Mouse (Mus musculus): ENCODE measurements around the gene Plcl2.

The Plcl2 gene

DNA sequence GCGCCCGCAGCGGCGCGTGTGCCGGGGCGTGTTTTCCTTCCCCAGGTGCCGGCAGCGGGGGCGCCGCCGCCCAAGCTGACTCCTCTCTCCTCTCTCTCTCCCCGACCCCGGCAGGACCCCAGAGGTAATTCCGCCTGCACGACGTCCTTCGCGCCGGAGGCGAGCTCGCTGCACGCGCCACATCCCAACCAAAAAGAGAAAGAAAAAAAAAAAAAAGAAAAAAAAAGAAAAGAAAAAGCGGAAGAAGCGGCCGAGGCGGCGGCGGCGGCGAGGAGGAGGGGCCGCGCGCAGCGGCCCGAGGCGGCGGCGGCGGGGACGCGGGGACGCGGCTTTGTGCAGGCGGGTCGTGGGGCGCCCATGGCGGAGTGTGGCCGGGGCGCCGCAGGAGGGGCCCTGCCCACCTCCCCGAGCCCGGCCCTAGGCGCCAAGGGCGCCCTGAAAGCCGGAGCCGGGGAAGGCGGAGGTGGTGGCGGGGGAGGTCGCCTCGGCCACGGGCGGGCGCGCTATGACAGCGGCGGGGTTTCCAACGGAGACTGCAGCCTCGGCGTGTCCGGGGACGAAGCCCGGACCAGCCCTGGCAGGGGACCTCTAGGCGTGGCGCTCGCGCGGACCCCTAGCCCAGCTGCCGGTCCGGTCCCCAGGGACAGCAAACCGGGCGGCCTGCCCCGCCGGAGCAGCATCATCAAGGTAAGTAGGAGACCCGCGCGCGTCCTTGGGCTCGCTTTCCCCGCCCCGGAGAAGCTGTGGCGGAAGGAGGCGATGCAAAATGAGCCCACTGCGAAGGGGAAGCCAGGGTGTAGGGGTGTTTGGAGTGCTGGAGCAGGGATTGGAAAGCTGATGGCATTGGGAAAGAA is at the start of gene Plcl2:
Plcl2 (plus strand) TSS at position 153 of the 854 bp plus-strand sequence.
- peak; percentile 41 for DNase-seq

DNA sequence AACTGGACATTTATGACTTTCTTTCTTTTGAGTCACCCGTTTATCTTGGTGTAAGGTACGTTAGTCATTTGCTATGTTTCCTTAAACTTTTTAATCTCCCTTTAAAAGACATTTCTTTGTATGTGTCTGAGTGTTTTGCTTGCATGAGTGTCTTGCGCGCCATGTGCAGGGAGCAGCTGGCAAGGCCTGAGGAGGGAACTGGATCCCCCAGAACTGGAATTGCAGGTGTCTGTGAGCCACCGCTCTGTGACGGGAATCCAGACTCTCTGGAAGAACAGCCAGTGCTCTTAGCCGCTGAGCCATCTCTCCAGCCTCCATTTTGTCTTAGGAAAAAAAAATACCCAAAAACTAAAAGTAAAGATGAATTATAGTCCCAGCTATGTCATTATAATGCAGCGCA is 48.9 kb upstream of the Plcl2 start:
- no peak for DNase-seq

- no peak for DNase-seq
Measured at GRCm38 (mm10) chr17:50467438-50467837, 41.8 kb upstream of the Plcl2 start.

DNA sequence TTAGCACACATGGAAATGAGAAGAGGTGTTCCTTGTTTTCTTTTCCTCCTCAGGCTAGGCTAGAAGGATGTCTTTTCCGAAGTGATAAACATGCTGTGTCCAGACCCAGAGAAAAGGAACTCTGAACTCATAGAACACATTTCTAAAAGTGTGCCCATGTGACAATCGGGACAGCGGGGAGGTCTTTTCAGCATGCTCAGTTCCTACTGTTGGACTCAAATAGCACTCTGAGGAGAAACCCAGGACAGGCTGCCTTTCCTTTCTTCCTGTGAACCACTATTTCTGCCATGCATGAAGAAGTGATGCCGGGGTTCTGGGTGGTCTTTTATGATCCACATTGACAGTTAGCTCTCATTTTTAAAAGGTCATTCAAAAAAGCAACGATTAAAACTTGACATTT is 40.1 kb upstream of the Plcl2 start:
- DNase-seq: no peak

- DNase-seq: peak; percentile 47
Measured at GRCm38 (mm10) chr17:50469543-50470431, 39.4 kb upstream of the Plcl2 start.

- DNase-seq: peak; percentile 62
Measured at GRCm38 (mm10) chr17:50470432-50471078, 38.6 kb upstream of the Plcl2 start.

DNA sequence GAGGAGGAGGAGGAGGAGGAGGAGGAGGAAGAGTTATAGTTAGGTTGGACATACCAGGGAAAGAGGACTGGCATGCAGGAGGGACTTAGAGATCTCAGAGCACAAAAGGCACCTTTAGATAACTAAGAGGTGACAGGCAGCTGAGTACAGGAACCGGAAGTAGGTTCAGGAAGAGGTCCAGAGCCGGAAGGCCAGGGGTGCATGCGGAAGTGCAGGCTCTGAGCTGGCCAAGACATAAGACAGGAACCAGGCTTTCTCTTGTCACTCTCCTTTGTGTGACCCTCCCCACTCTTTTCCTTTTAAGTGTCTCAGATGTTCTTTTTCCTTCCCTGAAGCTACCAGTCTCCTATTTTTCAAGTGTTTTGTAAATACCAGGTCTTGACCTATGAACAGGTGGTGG is 38.0 kb upstream of the Plcl2 start:
- peak; percentile 22 for DNase-seq

- DNase-seq: no peak
Measured at GRCm38 (mm10) chr17:50477277-50477676, 31.9 kb upstream of the Plcl2 start.

DNA sequence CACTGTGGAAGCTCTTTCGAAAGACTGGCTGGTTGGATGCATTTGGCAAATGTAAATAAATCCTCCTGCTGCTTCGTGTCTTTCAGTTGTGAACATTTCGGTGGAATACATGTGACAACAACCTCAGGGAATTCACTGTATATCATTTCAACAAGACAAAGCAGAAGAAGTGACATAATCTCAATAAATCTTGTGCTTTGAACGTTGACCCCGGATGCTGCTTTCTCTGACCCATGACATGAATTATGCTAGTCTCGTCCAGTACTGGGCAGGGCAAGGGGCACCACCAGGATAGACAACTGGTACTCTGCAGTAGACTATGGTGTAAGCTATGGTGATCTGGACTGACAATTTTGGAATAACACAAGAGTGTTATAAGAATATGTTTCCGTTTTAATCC is 28.3 kb upstream of the Plcl2 start:
- no peak for DNase-seq

GRCm38 (mm10) chr17:50483700-50484099 is 25.5 kb upstream of the Plcl2 start:
- no peak for DNase-seq

GRCm38 (mm10) chr17:50484981-50485380 is 24.2 kb upstream of the Plcl2 start:
- DNase-seq: no peak

GRCm38 (mm10) chr17:50487058-50487618 is 22.1 kb upstream of the Plcl2 start:
- DNase-seq: no peak

- no peak for DNase-seq
Measured at GRCm38 (mm10) chr17:50487670-50488069, 21.5 kb upstream of the Plcl2 start.

- DNase-seq: no peak
Measured at GRCm38 (mm10) chr17:50488406-50488805, 20.8 kb upstream of the Plcl2 start.

GRCm38 (mm10) chr17:50488895-50489294 is 20.3 kb upstream of the Plcl2 start:
- no peak for DNase-seq

DNA sequence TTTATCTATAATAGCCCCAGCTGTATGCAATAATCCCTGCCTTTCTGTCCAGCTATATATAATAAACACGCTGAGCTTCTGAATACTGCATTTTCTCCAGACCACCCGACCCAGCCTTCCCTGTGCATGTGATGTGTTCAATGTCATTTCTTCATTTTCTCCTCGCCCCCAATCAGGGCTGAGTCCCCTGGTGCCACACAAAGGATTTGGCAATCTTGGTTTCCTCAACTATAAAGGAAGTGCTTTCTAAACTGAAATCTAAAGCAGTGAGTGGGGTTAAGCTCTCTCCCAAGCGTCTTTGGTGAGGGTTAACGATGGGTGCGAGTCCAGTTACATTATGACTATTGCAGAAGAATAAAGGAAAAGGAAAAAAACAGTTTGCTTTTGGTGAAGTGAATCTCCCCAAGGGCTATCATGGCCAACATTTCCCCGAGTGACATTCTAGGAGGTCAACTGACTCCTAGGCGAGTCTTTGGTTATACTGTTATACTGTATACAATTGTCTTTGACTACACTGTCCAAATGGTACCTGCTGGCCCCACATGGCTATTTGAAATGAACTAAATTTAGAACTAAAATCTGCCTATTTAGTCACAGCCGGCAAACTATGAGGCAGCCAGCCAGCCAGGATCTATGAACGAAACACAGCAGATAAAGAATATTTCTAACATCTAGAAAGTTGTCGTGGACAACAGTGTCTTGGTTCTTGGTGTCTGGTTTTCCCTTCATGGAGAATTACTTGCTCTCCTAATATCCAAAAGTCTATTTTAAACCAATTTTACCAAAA is 18.4 kb upstream of the Plcl2 start:
- no peak for DNase-seq

- DNase-seq: no peak
Measured at GRCm38 (mm10) chr17:50491496-50491895, 17.7 kb upstream of the Plcl2 start.

DNA sequence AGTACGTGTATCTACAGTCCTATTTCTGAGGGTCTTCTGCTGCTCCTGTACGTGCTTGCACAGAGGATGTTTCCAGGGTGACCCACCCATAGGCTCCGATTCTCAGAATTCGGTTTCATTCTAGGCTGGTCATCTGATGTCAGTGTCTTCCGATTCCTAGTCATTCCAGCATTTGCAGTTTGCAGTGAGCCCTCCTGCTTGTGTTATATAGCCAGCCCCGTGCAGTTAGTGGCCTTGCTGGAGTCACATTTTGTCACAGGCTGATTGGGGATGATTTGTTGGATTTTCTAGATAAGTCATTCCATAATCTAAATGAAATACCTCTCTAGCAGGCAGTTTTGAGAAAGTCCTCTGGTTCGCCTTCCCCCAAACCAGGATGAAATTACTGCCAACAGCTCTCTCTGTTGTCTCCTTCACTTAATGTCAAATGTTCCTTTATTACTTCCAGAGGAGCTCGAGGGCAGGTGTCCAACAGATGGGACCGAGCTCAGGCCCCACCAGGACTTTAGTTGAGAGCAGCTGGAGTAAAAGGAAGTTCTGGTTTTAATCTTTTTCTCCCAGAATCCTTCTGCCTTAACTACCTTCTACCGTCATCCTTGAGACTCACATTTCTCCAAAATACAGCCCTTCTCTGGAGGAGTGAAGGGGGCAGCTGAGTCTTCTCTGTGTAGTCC is 13.8 kb upstream of the Plcl2 start:
- DNase-seq: no peak

- DNase-seq: no peak
Measured at GRCm38 (mm10) chr17:50498062-50498697, 11.0 kb upstream of the Plcl2 start.

- DNase-seq: no peak
Measured at GRCm38 (mm10) chr17:50499091-50499790, 10.0 kb upstream of the Plcl2 start.

Data from lung, postnatal 10 days (tissue).